Mouse (Mus musculus): Measurements from ENCODE around the gene Csad.

GRCm38 (mm10) chr15:102217325-102217724 lies 12.8 kb upstream of the Csad start:
- TF ChIP-seq CTCF (IDR thresholded peaks at IDR 0.05; ENCODE audit: extremely low read depth, insufficient read depth, insufficient read length, insufficient replicate concordance): no peak
- TF ChIP-seq POLR2A (IDR thresholded peaks at IDR 0.05; ENCODE audit: low read depth, low read length): no peak

Data from spleen, adult 2 months (tissue).